10 mouse cellular contexts compared by ENCODE assay signal in genomic region chr7:139011027-139011426, GRCm38 (mm10).
DNase-seq lines count a peak whose midpoint lies in the region; ATAC-seq lines count a peak whose summit lies in the region.
"Had no signal": no experiment of that assay in that cellular context is flagged by ENCODE, and none has a peak within 500 bp of the region (broad histone marks: within the 10 kb centered on the region; RNA-seq: fewer than 3 reads in every experiment).

No protein-coding gene starts in this region.

- peaks cover 8% of the 10 kb centered on the region; the same call in 1 of the 2 replicates for H3K27me3 ChIP-seq in embryonic facial prominence, embryonic 10.5 days (replicated peaks; ENCODE audit: low read depth, poor library complexity, severe bottlenecking)

- intact Hi-C loops in heart, postnatal 25 days (cut with DNase I): no loop called here

- 36% methylated on average over 3 of the region's 3 CpGs for WGBS in embryonic facial prominence, embryonic 10.5 days

- H3K9me3 ChIP-seq in embryonic facial prominence, embryonic 10.5 days: no peaks in the 10 kb centered on the region
- H3K9me3 ChIP-seq: embryonic facial prominence, embryonic 13.5 days; limb, embryonic 15.5 days had no signal

- H3K4me1 ChIP-seq in embryonic facial prominence, embryonic 10.5 days: peaks cover 5% of the 10 kb centered on the region; the same call in 1 of the 2 replicates

- peak; percentile 20 to 75 for DNase-seq in heart, adult 18-20 months
- no peak for DNase-seq in heart, postnatal 25 days (ENCODE audit: low spot score)
- DNase-seq in CD4-positive helper T cell, adult 2 months (ENCODE audit: low read depth, low spot score): peak; percentile 31
- DNase-seq in adrenal gland, postnatal 36 days: peak; percentile 46 to 53
- DNase-seq in embryonic facial prominence, embryonic 10.5 days (ENCODE audit: low spot score): peak; percentile 72
- peak; percentile 21 to 76 for DNase-seq in kidney, postnatal 36 days
- peak; percentile 81 for DNase-seq in testis, postnatal 10 days (ENCODE audit: low spot score)

- H3K27ac ChIP-seq in embryonic facial prominence, embryonic 10.5 days (replicated peaks): no peak overlapping the region
- H3K27ac ChIP-seq: embryonic facial prominence, embryonic 13.5 days had no signal

- no peaks in the 10 kb centered on the region for H3K36me3 ChIP-seq in embryonic facial prominence, embryonic 10.5 days (replicated peaks)
- H3K36me3 ChIP-seq: embryonic facial prominence, embryonic 13.5 days; limb, embryonic 15.5 days had no signal

- no peak overlapping the region for H3K4me3 ChIP-seq in embryonic facial prominence, embryonic 10.5 days
- H3K4me3 ChIP-seq: embryonic facial prominence, embryonic 13.5 days; limb, embryonic 15.5 days had no signal

- ATAC-seq in megakaryocyte, adult 5-6 weeks (ENCODE audit: poor library complexity, severe bottlenecking): peak; percentile 82
